Mouse (Mus musculus): ENCODE data around the gene Reep3.

Reep3 gene

DNA sequence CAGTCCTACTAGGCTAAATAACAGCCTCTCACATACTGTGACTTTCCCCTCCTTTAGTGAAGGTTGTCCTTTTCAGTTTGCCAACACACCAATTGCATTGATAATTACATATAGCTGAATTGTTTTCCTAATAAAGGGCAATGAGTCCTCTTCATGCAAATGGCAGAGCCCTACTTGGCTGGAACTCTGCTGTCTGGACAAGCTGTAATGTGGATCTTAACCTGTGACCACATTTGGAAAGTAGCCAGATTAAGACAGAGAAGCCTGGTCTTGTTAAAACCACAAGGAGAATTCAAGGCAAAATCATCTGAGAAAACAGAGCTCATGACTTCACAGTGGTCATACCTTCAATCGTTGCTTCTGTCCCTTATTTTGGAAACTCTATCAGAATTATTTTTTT lies 121.3 kb downstream of the Reep3 start:
- no peak for DNase-seq (ENCODE audit: low read depth in 1 of 2, low spot score in 2 of 2)

DNA sequence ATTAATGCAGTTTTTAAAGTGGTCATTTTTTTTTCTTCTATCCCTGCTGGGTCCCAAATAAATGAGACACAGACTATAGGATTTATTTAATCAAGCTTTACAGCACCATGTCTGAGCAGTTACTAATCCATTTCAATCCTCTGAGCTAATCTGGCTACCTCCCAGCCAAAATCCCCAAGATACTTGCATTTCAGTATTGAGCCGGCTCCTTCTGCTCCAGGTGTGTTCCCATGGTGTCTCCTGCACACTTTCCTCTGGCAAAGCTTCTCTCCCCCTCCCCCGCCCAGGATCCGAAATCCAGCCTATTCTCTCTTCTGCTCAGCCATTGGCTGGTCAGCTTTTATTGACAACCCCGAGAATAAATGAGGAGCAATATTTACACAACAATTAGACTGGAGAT lies 122.3 kb downstream of the Reep3 start:
- no peak for DNase-seq (ENCODE audit: low read depth in 1 of 2, low spot score in 2 of 2)

DNA sequence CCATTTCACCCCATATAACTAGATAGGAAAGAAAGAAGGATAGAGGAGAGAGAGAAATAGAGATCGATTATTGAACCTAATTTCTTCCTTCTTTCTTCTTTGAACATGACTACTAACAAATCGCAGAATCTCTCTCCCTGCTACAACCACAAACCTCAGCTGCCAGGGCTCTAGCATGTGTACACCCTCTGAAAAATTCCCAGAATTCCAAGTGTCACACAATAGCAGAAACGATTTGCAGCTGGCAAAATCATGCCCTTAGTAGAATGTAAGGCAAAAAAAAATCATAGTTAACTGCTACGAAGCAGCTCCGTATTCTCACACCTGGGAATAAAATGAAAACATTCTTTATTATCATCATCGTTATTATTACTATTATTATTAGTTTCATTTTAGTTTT lies 122.9 kb downstream of the Reep3 start:
- DNase-seq (ENCODE audit: low read depth in 1 of 2, low spot score in 2 of 2): no peak

DNA sequence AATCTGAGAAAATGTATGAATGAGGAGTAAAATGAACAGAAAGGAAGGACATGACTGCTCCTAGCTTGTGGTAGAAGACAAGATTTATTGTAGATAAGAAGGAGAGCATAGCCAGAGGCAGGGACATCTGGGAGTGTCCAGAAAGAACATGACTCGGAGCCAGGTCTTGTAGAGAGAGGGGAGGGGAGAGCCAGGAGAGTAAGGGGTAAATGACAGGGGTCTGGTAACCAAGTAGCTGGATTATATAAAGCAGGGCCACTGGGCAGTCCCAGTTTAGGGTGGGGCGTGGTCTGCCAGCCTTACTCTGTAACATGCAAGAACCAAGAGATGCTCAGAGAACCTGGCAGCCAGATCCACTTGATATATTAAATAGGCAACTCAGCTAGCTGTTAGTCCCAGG lies 123.5 kb downstream of the Reep3 start:
- no peak for DNase-seq (ENCODE audit: low read depth in 1 of 2, low spot score in 2 of 2)

DNA sequence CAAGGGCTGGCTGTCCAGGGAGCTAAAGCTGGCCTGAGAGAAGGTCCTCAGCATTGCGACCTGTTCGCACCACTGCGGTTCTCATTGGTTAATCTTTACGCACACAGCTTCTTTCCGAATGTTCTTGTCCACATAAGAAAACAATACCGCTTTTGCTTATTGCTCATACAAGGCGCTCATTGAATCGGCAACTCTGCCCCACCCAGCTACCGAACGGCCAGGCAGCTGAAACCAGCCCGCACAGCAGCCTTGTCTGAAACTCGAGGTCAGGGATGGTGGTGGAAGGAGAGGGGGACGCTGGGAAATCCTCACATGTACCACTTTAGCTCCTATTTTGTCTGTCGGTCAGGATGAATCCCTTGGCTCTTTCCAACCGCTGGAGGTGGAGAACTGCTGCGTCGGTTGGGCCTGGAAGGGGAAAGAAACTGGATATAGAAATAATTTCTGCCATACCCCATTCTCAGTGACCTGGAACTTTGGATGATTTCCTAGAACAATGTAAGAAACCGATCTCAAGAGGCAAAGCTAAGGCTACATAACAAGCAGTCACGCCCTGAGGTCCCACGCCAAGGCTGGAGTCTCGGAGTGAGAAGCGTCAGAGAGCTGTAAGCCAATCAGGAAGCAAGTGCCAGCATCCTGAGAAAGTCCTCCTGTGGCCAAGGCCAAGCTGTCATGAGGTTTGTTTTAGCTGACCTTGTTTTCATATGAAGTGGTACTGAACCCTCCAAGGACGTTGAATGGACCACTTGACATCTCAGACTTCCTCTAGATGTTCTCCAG lies 126.2 kb downstream of the Reep3 start:
- no peak for DNase-seq (ENCODE audit: low read depth in 1 of 2, low spot score in 2 of 2)

DNA sequence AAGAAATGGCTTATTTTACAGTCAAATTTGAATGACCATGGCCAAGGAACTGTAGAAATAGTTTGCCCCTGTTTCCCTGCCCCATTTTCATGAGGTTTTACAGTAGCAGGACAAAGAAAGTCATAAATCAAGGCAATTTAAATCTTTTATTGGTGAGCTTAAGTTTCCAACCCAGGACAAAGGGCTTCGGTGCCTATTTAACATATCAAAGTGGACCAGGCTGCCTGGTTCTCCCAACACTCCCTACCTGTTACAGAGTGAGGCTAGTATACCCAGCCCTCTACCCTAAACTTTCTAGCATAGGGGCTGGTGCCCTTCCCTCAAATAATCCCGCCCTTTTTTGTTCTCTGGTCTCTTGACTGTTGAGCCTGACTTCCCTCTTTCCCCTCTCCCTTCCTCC lies 127.2 kb downstream of the Reep3 start:
- no peak for DNase-seq (ENCODE audit: low read depth in 1 of 2, low spot score in 2 of 2)

DNA sequence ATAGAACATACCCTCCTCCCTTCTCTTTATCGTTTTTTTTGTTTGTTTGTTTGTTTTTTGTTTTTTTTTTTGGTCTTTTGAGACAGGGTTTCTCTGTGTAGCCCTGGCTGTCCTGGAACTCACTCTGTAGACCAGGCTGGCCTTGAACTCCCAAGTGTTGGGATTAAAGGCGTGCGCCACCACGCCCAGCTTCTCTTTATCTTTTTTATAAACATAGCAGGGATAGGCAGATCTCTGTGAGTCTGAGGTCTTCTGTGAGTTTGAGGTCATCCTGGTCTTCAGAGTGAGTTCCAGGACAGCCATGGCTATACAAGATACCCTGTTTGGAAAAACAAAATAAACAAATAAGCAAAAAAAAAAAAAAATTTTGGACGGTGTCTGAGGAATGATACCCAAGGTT lies 127.7 kb downstream of the Reep3 start:
- DNase-seq (ENCODE audit: low read depth in 1 of 2, low spot score in 2 of 2): no peak

DNA sequence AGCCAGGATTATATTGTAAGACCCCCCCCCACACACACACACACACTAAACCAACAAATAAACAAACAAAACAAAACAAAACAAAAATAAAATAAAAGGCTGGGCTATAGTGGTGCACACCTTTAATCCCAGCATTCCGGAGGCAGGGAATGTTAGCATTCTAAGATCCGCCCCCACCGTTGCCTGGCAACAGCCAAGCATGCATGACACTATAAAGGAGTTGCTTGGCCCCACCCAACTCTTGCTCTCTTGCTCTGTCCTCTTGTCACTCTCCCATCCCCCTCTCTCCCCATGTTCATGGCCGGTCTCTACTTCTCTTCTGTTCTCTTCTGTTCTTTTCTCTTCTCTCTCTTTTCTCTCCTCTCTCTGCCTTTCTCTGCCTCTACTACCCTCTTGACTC lies 128.2 kb downstream of the Reep3 start:
- DNase-seq (ENCODE audit: low read depth in 1 of 2, low spot score in 2 of 2): no peak

DNA sequence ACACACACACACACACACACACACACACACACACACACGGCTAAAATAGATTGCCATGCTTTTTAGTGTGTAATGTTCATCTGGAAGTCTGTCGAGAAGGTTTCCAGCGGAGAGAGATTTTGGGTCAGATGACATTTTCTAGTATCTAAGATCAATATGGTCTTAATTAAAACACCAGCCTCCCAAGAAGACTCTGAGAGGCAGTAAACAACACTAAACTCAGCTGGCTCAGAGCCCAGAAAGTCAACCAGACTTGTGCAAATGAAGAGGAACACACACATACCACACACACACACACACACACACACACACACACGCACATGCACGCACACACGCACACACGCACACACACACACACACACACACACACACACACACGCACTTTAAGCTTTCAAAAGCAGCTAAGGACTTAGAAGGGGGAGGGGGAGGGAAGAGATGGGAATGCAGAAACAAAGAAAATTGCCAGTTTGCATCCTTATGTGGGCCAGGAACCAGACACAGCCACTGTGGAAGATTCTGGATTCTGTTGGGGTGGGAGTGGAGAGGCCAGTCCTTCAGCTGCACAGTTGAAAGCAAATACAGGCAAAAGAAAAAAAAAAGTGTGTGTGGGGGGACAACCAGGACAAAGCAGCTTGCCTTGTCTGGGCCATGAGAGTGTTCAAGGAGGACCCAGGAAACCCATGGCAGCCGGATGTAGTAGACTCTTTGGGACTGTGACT lies 130.2 kb downstream of the Reep3 start:
- no peak for DNase-seq (ENCODE audit: low read depth in 1 of 2, low spot score in 2 of 2)

DNA sequence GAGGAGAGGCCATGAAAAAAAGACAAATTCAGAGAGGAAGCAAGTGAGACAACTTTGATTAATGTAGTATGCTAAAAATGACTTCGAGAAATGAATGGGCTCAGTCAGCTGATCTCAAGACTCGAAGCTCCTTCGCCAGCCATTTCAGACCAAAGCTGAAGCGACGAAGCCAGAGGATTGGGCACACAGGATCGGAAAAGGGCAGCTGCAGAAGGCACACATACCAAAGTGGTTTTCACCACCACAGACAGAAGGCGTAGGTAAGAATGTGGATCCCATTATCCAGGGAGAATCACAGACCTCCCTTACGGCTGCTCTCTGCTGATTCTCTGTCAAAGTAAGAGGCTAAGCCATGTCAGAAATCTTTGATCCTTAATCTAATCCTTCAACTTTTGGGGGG lies 136.6 kb downstream of the Reep3 start:
- no peak for DNase-seq (ENCODE audit: low read depth in 1 of 2, low spot score in 2 of 2)
